Mouse (Mus musculus) right cerebral cortex, postnatal 4 days (tissue): ENCODE measurements around the gene Vmn1r64.
"Not testable (repeated sequence)": the region's sequence is repeated elsewhere in the genome, so short reads cannot be mapped to it uniquely, and the experiment has no call there.

Source experiments
- DNase-seq: peaks from one replicate; pipeline ENCODE4 v3.0.0-alpha.2; 2022

Gene Vmn1r64

DNA sequence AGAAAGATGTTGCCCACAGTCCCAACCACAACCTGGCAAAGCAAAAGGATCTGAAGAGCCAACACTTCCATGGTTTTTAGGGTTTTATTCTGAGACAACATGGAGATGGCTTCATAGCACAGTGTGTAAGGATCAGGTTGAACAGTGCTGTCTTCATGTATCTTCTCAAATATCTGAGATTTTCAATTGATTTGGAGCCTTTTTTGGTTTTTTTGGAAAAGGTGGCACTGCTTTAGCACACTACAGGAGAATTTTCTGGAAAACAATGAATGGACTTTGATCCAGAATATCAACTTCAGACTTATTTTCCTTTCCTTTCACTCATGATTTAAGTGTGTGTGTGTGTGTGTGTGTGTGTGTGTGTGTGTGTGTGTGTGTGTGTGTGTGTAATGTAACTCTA is at the start of gene Vmn1r64:
Gene Vmn1r64 (minus strand): TSS at position 101 of the 400 bp plus-strand sequence.
- DNase-seq = no peak

DNA sequence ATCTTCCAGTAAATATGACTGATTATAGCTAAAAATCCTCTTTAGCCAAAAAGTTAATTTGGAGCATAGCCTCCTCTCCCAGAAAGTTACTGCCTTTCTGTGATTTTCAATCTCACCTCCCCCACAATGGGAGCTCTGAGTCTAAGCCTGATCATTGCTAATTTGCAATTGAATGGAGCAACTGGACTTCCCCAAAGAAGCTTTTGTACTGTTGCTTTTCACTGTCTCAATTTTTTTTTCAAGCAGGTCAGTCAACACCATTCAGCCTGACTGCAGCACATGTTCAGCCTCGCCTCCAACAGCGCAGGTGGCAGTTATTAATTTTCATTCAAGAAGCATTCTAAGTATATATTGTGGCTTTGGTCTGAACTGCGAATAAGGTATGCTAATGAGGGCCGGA is 14.9 kb upstream of the Vmn1r64 start:
- DNase-seq = no peak

DNA sequence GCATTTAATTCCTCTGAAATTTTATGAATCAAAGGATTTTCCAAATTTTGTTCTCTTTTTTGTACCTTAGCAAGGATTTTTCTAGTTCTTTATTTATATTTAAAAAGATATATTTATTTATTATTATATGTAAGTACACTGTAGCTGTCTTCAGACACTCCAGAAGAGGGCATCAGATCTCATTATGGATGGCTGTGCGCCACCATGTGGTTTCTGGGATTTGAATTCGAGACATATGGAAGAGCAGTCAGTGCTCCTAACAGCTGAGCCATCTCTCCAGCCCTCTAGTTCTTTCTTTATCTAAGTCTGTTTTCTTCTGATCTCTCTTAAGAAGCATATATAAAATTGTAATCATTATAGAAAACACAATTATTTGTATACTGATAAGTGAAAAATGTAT is 12.9 kb upstream of the Vmn1r64 start:
- not testable (repeated sequence) for DNase-seq
